Mouse (Mus musculus) heart, postnatal 36 days (tissue): ENCODE measurements around the gene Crybb1. TPM values are rescaled to one million over a fixed set of nuclear protein-coding genes. Genes with fewer than 3 reads are reported as not detected.
A peak's percentile ranks its signal among the peaks of the same experiment; 100 is the strongest.

ENCODE experiments used
- DNase-seq, 2 experiments: peaks; one replicate each; pipeline ENCODE4 v3.0.0; 2021 to 2022
- intact Hi-C: fragments of 180-260 bp; cut with DNase I; formaldehyde crosslinking; loops from one replicate; pipeline ENCODE4 v1.15.1; 2025
- total RNA-seq, 2 experiments: library from RNA; stranded (reverse); gene quantifications; 2 replicates each; pipeline ENCODE4 v1.2.3; 2021

Crybb1 gene
- total RNA-seq, 2 experiments from 2014 or later, result 0.80 to 3.4 TPM

GRCm38 (mm10) chr5:112236631-112237030 lies 19.0 kb upstream of the Crybb1 start:
- intact Hi-C loops, result no loop called here
- no peak for DNase-seq

- no peak for DNase-seq
- intact Hi-C loops, result no loop called here
Measured at GRCm38 (mm10) chr5:112237439-112237838, 18.2 kb upstream of the Crybb1 start.

GRCm38 (mm10) chr5:112237866-112238570 lies 17.6 kb upstream of the Crybb1 start:
- no peak for DNase-seq
- intact Hi-C loops, result no loop called here

- intact Hi-C loops, result no loop called here
- DNase-seq, result no peak
Measured at GRCm38 (mm10) chr5:112238781-112239482, 16.7 kb upstream of the Crybb1 start.

GRCm38 (mm10) chr5:112240761-112241160 lies 14.9 kb upstream of the Crybb1 start:
- intact Hi-C loops, result loop anchor here (1.0 to 2.0 kb wide), 5 partner anchors 34 to 189 kb away; partner anchors contain the start of gene Tfip11
- DNase-seq, result peak; percentile 87 to 94

GRCm38 (mm10) chr5:112241849-112242248 lies 13.8 kb upstream of the Crybb1 start:
- intact Hi-C loops, result loop anchor here (1.0 to 2.0 kb wide), 3 partner anchors 33 to 184 kb away; partner anchors contain the start of gene Tfip11

GRCm38 (mm10) chr5:112242361-112242778 lies 13.2 kb upstream of the Crybb1 start:
- intact Hi-C loops, result no loop called here
- DNase-seq, result peak; percentile 43 to 53

More at GRCm38 (mm10) chr5:112241849-112242248, 13.8 kb upstream of the Crybb1 start:
- DNase-seq, result no peak

GRCm38 (mm10) chr5:112243041-112243440 lies 12.6 kb upstream of the Crybb1 start:
- intact Hi-C loops, result no loop called here
- DNase-seq, result no peak

- intact Hi-C loops, result no loop called here
- no peak for DNase-seq
Measured at GRCm38 (mm10) chr5:112243539-112244274, 11.9 kb upstream of the Crybb1 start.

GRCm38 (mm10) chr5:112244275-112244562 lies 11.4 kb upstream of the Crybb1 start:
- DNase-seq, result no peak
- intact Hi-C loops, result no loop called here

- DNase-seq, result no peak
- intact Hi-C loops, result no loop called here
Measured at GRCm38 (mm10) chr5:112244890-112245615, 10.6 kb upstream of the Crybb1 start.

GRCm38 (mm10) chr5:112247399-112247798 lies 8.2 kb upstream of the Crybb1 start:
- intact Hi-C loops, result no loop called here
- no peak for DNase-seq

GRCm38 (mm10) chr5:112249106-112249505 lies 6.5 kb upstream of the Crybb1 start:
- intact Hi-C loops, result no loop called here

GRCm38 (mm10) chr5:112252400-112252799 lies 3.2 kb upstream of the Crybb1 start, which contains the start of gene Cryba4:
Gene Cryba4, minus strand, starts transcription at chr5:112252518.
- intact Hi-C loops, result no loop called here

More at GRCm38 (mm10) chr5:112249106-112249505, 6.5 kb upstream of the Crybb1 start:
- no peak for DNase-seq

GRCm38 (mm10) chr5:112253169-112253568 lies 2.4 kb upstream of the Crybb1 start:
- intact Hi-C loops, result no loop called here

More at GRCm38 (mm10) chr5:112252400-112252799, 3.2 kb upstream of the Crybb1 start, which contains the start of gene Cryba4:
- peak; percentile 45 to 55 for DNase-seq

GRCm38 (mm10) chr5:112254282-112254806 lies 1.3 kb upstream of the Crybb1 start:
- DNase-seq, result peak; percentile 64 to 70
- intact Hi-C loops, result no loop called here

More at GRCm38 (mm10) chr5:112253169-112253568, 2.4 kb upstream of the Crybb1 start:
- DNase-seq, result peak in 1 of 2 experiments; percentile 40

GRCm38 (mm10) chr5:112256457-112256856 lies 842 bp downstream of the Crybb1 start:
- intact Hi-C loops, result no loop called here
- DNase-seq, result no peak

GRCm38 (mm10) chr5:112257896-112258295 lies 2.3 kb downstream of the Crybb1 start:
- intact Hi-C loops, result no loop called here
- DNase-seq, result no peak

GRCm38 (mm10) chr5:112259862-112260650 lies 4.4 kb downstream of the Crybb1 start:
- no peak for DNase-seq
- intact Hi-C loops, result no loop called here
